Mouse (Mus musculus) splenic B cell, adult 2 months (primary cell): ENCODE data around the gene Lactb.

Experiments
- DNase-seq: peaks from one replicate; pipeline ENCODE4 v3.0.0-alpha.2; 2011; ENCODE audit warnings: low read depth, low spot score
- H3K27me3 ChIP-seq: 2 replicates; pipeline ENCODE4 v1.6.1; 2012; ENCODE audit warnings: mild to moderate bottlenecking, low read length, moderate library complexity, mixed read lengths; ENCODE audit not compliant: control insufficient read depth, poor library complexity, insufficient read depth, severe bottlenecking
- H3K36me3 ChIP-seq: 2 replicates; pipeline ENCODE4 v1.6.1; 2012; ENCODE audit warnings: mild to moderate bottlenecking, low read length, moderate library complexity, mixed read lengths; ENCODE audit not compliant: control insufficient read depth, poor library complexity, insufficient read depth, severe bottlenecking

Lactb gene

GRCm38 (mm10) chr9:66907746-66908397 lies 67.4 kb downstream of the Lactb start:
- Histone ChIP-seq H3K27me3 (no peaks in the 10 kb centered on the region), H3K36me3 (no peaks in the 10 kb centered on the region)
- no peak for DNase-seq

- no peaks in the 10 kb centered on the region for H3K27me3 ChIP-seq
- no peaks in the 10 kb centered on the region for H3K36me3 ChIP-seq
- DNase-seq = no peak
These were observed 68.2 kb downstream of the Lactb start for GRCm38 (mm10) chr9:66907126-66907525.

- no peaks in the 10 kb centered on the region for H3K36me3 ChIP-seq
- no peak for DNase-seq
- no peaks in the 10 kb centered on the region for H3K27me3 ChIP-seq
These were observed 69.3 kb downstream of the Lactb start for GRCm38 (mm10) chr9:66905990-66906389.
